ENCODE assay signal across 8 mouse cellular contexts in the genomic region with DNA sequence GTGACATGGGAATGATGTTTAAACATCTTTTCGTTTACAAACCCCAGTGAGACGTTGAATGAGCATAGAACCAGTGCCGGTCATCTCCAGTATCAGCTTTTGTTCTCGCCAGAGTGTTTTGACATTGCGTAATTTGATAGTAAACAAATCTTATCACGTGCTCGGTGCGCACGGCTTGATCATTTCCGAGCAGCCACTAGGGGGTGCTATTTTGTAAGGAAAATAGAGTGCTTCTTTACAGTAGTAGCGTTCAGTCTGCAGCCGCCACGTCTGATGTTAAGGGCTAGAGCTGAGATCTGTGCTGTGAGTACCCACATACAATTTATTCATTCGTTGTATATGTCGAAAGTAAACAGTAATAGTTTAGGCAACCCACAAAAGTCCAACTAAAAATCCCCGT.
A peak's percentile ranks its signal among the peaks of the same experiment; 100 is the strongest.
DNase-seq lines count a peak whose midpoint lies in the region; ATAC-seq lines count a peak whose summit lies in the region.

No protein-coding gene starts in this region.

- no peak overlapping the region for H3K4me3 ChIP-seq in intestine, embryonic 16.5 days (ENCODE audit: low read length)

- H3K9me3 ChIP-seq in intestine, embryonic 16.5 days (ENCODE audit: control insufficient read depth, low read length), result 0 out of 2 replicates have a peak, but pooled peaks cover under 1% of the 10 kb centered on the region

- peak; percentile 85 for DNase-seq in adrenal gland, postnatal 14 days
- DNase-seq in embryo, embryonic 9.5 days (ENCODE audit: extremely low spot score), result peak; percentile 76
- peak; percentile 92 for DNase-seq in heart, adult 11 months
- DNase-seq in left cerebral cortex, postnatal 10 days (ENCODE audit: extremely low spot score in 1 of 2, low spot score in 2 of 2), result peak; percentile 75 to 79
- DNase-seq in mesoderm, embryonic 11.5 days (ENCODE audit: low read depth, low spot score), result peak; percentile 88
- peak; percentile 81 for DNase-seq in right cerebral cortex, postnatal 4 days

- no peaks in the 10 kb centered on the region for H3K27me3 ChIP-seq in intestine, embryonic 16.5 days (replicated peaks; ENCODE audit: control insufficient read depth, insufficient read depth, low read length)

- H3K4me1 ChIP-seq in intestine, embryonic 16.5 days (ENCODE audit: control insufficient read depth, insufficient read depth, low read length), result no peaks in the 10 kb centered on the region

- 2% methylated on average over 16 of the region's 16 CpGs for WGBS in intestine, embryonic 16.5 days

- no peak overlapping the region for H3K9ac ChIP-seq in intestine, embryonic 16.5 days (ENCODE audit: low read depth, low read length)

- peak overlapping the region; percentile 36 for H3K4me2 ChIP-seq in intestine, embryonic 16.5 days (ENCODE audit: low read depth, low read length)

- peak; percentile 83 for ATAC-seq in intestine, embryonic 16.5 days
- ATAC-seq in monocyte, adult 5-6 weeks (replicated peaks; ENCODE audit: insufficient number of reproducible peaks, low FRiP score, low TSS enrichment, poor library complexity, severe bottlenecking), result no peak

- no peaks in the 10 kb centered on the region for H3K36me3 ChIP-seq in intestine, embryonic 16.5 days (ENCODE audit: control insufficient read depth, insufficient read depth, low read length)

- intact Hi-C loops in left cerebral cortex, postnatal 10 days (cut with DNase I), result loop anchor here (5.0 to 10.0 kb wide), 3 partner anchors 60 to 668 kb away; no protein-coding TSS in a partner anchor

- H3K27ac ChIP-seq in intestine, embryonic 16.5 days (ENCODE audit: low read length), result no peak overlapping the region
